Mouse (Mus musculus) left cerebral cortex, adult 2 months (tissue): ENCODE data around the gene Reln. TPM values are rescaled to one million over a fixed set of nuclear protein-coding genes. Genes with fewer than 3 reads are reported as not detected.

Source experiments
- DNase-seq, 2 experiments: peaks; one replicate each; pipeline ENCODE4 v3.0.0; 2021 to 2022; ENCODE audit warnings: low spot score in 2 of 2, mixed read lengths in 1 of 2; ENCODE audit errors: extremely low spot score in 1 of 2
- H3K27ac ChIP-seq: fragments of 200-600 bp; 2 replicates; pipeline ENCODE4 v1.8.1; 2022
- H3K4me3 ChIP-seq: fragments of 200-600 bp; 2 replicates; pipeline ENCODE4 v1.8.1; 2022
- CTCF ChIP-seq: fragments of 200-600 bp; IDR thresholded peaks from 2 replicates; pipeline ENCODE4 v1.8.1; 2022; ENCODE audit warnings: antibody characterized with exemption, mild to moderate bottlenecking, moderate library complexity
- intact Hi-C: fragments of 180-260 bp; cut with DNase I; formaldehyde crosslinking; loops from one replicate; pipeline ENCODE4 v1.15.1; 2025
- total RNA-seq, 2 experiments: library from RNA; stranded (reverse); gene quantifications; 2 replicates each; pipeline ENCODE4 v1.2.3; 2021

The Reln gene
- total RNA-seq, 2 experiments from 2014 or later: 89.5 to 92.6 TPM

DNA sequence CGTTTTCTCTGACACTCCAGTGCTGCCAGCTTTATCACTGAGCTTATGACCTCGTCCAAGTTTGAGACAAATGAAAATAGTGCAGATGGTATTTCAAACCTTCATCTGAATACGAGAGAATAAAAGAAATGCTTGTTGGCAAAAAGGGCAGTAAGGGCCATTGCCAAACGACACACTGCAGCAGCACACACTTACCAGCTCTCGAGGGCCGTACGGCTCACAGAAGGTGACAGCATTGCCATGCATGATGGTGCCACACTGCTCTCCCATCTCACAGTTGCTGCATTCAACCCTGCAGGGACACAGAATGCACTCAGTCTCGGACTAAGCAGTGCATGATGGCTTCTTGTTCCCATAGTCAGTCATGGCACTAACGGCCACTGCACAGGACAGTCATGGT, 210.1 kb downstream of the Reln start:
- intact Hi-C loops: no loop called here
- no peak overlapping the region for H3K27ac ChIP-seq

GRCm38 (mm10) chr5:22131730-22132522, 212.6 kb downstream of the Reln start:
- DNase-seq: no peak
- no peak for TF ChIP-seq CTCF
- intact Hi-C loops: no loop called here
- no peak overlapping the region for H3K4me3 ChIP-seq
- no peak overlapping the region for H3K27ac ChIP-seq

More for the DNA sequence above, 210.1 kb downstream of the Reln start:
- no peak for TF ChIP-seq CTCF
- DNase-seq: no peak
- no peak overlapping the region for H3K4me3 ChIP-seq

- intact Hi-C loops: no loop called here
- no peak for DNase-seq
- TF ChIP-seq CTCF: no peak
These were observed 216.9 kb downstream of the Reln start for GRCm38 (mm10) chr5:22127583-22127982.

DNA sequence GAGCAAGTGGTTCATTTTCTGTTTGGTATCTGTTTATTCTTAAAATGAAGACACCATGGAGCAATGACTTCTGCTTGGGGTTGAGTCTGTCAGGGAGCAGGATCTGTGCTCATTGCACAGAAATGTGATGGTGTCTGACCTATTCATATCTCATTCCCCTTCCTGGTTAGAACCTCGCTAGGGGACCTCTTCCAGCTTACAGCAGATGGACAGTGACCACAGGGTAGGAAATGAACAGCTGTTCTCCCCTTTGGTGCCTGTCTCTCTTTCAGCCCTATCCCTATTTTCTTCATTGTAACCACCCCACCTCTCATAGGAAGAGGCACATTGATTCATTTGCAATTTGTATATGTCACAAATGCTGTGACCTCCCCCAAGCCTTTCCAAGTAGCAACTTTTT, 225.2 kb downstream of the Reln start:
- no peak for DNase-seq
- TF ChIP-seq CTCF: no peak
- Histone ChIP-seq H3K27ac (no peak overlapping the region), H3K4me3 (no peak overlapping the region)
- intact Hi-C loops: no loop called here

More at GRCm38 (mm10) chr5:22127583-22127982, 216.9 kb downstream of the Reln start:
- no peak overlapping the region for H3K4me3 ChIP-seq
- H3K27ac ChIP-seq: no peak overlapping the region

GRCm38 (mm10) chr5:22118456-22118855, 226.0 kb downstream of the Reln start:
- DNase-seq: no peak
- Histone ChIP-seq H3K4me3 (no peak overlapping the region), H3K27ac (no peak overlapping the region)
- no peak for TF ChIP-seq CTCF
- intact Hi-C loops: no loop called here

DNA sequence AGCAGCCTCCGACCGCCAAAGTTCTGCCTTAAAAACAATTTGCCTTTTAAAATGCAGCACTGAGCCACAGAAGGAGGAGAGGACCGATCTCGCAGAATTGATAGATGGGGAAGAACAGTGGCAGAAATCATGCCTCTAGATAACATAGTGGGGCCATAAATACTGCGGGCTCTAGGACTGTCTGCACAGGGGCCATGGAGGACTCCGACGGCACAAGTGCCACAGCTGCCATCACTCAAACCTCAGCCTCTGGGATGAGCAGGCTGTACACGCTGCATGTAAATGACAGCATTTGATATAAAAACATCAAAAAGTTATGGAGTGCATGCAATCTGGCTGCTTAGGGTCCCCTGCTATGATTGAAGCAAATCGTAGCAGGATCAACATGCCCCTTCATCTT, 227.6 kb downstream of the Reln start:
- intact Hi-C loops: no loop called here
- TF ChIP-seq CTCF: no peak
- Histone ChIP-seq H3K27ac (no peak overlapping the region), H3K4me3 (no peak overlapping the region)
- no peak for DNase-seq

DNA sequence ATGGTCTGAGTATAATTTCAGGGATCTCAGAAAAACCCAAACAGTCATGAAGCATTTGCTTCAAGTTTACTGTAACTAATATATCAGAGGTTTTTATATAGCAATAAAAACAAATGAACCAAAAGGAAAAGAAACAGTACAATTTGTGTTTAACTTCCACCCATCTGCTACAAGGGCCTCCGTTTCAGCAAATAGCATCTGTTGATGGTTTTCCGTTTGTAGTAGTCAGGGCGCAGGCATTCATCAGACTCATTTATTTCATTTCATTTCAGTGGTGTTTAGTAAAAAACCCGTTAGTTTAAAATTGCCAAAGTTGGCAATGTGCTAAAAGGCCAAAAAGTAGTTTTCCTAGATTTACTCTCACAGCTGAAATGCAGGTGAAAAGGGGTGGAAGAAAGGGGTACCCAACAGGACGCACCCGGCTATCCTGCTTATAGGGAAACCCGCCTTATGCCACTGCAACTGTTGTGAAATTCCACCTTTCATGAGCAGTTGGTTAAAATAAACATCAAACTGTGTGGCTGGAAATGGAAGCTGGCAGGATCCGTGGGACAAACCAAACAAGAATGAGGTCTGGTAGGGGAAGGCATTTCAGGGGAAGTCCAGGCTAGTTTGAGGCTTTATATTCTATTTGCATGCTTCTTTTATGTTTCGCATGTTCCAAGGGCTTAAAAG, 237.6 kb downstream of the Reln start:
- no peak overlapping the region for H3K27ac ChIP-seq
- intact Hi-C loops: no loop called here
- DNase-seq: no peak
- TF ChIP-seq CTCF: no peak
- no peak overlapping the region for H3K4me3 ChIP-seq

- no peak overlapping the region for H3K4me3 ChIP-seq
- intact Hi-C loops: no loop called here
- DNase-seq: no peak
- no peak for TF ChIP-seq CTCF
- H3K27ac ChIP-seq: no peak overlapping the region
These were observed 249.5 kb downstream of the Reln start for GRCm38 (mm10) chr5:22094984-22095383.

- Histone ChIP-seq H3K4me3 (no peak overlapping the region), H3K27ac (no peak overlapping the region)
- no peak for TF ChIP-seq CTCF
- DNase-seq: no peak
- intact Hi-C loops: no loop called here
These were observed 250.5 kb downstream of the Reln start for GRCm38 (mm10) chr5:22094043-22094442.

GRCm38 (mm10) chr5:22093157-22093865, 251.2 kb downstream of the Reln start:
- no peak for TF ChIP-seq CTCF
- Histone ChIP-seq H3K27ac (no peak overlapping the region), H3K4me3 (no peak overlapping the region)
- no peak for DNase-seq
- intact Hi-C loops: no loop called here

DNA sequence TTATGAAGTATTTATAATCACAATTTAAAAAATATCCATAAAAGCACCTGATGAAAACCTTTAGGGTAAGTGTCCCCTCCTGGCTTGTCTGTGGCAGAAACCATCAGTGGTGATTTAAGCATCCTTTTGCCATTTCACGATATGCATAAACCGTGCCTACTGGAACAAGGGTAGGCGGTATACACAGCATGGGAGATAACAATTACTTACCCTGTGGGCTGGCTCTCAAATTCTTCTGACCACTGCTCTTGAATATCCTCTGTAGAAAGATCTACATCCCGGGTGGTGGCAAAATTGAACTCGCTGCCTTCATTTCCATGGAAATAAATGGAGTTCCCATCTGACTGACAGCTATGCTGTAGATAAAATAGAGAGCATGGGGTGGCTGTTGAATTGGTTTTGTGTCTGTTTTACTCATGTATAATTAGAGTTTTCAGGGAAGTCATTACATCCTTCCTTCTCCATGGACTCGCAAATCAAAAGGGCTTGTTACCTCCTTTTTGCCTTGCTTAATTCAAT, 264.0 kb downstream of the Reln start:
- Histone ChIP-seq H3K4me3 (no peak overlapping the region), H3K27ac (no peak overlapping the region)
- TF ChIP-seq CTCF: no peak
- intact Hi-C loops: no loop called here
- DNase-seq: no peak

DNA sequence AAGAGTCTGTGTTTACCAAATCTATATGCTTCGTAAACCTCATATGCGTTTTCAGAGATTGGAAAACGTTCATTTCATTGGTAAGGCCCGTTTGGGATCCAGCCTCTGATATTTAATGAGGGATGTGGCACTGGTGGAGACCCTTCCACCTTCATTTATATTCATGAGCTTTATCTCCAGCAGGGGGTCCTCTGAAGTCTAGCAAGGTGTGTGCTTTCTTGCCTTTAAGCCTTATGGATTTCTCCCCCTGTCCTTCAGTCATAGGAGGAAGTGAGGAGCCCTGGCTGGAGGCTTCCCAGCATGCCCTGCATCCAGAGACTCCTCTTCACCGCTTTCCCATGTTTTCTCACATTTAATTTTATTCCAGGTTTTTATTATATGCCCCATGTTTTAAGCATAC, 269.5 kb downstream of the Reln start:
- H3K27ac ChIP-seq: no peak overlapping the region
- no peak for DNase-seq
- H3K4me3 ChIP-seq: no peak overlapping the region
- intact Hi-C loops: no loop called here
- TF ChIP-seq CTCF: no peak
